Mouse (Mus musculus): ENCODE measurements at regions not wholly inside any gene's neighbourhood (a gene's known extent, or its start where the extent isn't known, plus 50 kb on each side); places are given as distances from the start of the nearest gene placed in this dataset.

GRCm38 (mm10) chr17:50428004-50428560 lies 81.1 kb upstream of the Plcl2 start:
- Histone ChIP-seq H3K4me2 (ENCODE audit: low read depth, low read length) (no peak overlapping the region), H3K27ac (no peak overlapping the region), H3K9ac (replicated peaks; ENCODE audit: low read length) (no peak overlapping the region), H3K4me1 (ENCODE audit: insufficient read depth, low read length) (0 out of 2 replicates have a peak, but pooled peaks cover 5% of the 10 kb centered on the region), H3K4me3 (ENCODE audit: low read length) (no peak overlapping the region), H3K36me3 (ENCODE audit: insufficient read depth, low read length) (no peaks in the 10 kb centered on the region), H3K27me3 (ENCODE audit: insufficient read depth, low read length) (no peaks in the 10 kb centered on the region), H3K9me3 (ENCODE audit: low read length) (no peaks in the 10 kb centered on the region)
- DNase-seq (ENCODE audit: low spot score) = no peak
- TF ChIP-seq CTCF (IDR thresholded peaks at IDR 0.05; ENCODE audit: low read depth) = no peak
- 46% methylated on average over 5 of the region's 5 CpGs for WGBS
- no peak for ATAC-seq

GRCm38 (mm10) chr17:50432559-50432958 lies 76.6 kb upstream of the Plcl2 start:
- no peak overlapping the region for H3K4me3 ChIP-seq (ENCODE audit: low read length)
- no peak overlapping the region for H3K9ac ChIP-seq (replicated peaks; ENCODE audit: low read length)
- DNase-seq (ENCODE audit: low spot score) = no peak
- no peak overlapping the region for H3K4me2 ChIP-seq (ENCODE audit: low read depth, low read length)
- no peaks in the 10 kb centered on the region for H3K36me3 ChIP-seq (ENCODE audit: insufficient read depth, low read length)
- no peak overlapping the region for H3K27ac ChIP-seq
- WGBS = 79% methylated on average over 6 of the region's 6 CpGs
- no peak for ATAC-seq
- no peaks in the 10 kb centered on the region for H3K9me3 ChIP-seq (ENCODE audit: low read length)
- H3K27me3 ChIP-seq (ENCODE audit: insufficient read depth, low read length) = no peaks in the 10 kb centered on the region
- no peak for TF ChIP-seq CTCF (IDR thresholded peaks at IDR 0.05; ENCODE audit: low read depth)
- 0 out of 2 replicates have a peak, but pooled peaks cover 2% of the 10 kb centered on the region for H3K4me1 ChIP-seq (ENCODE audit: insufficient read depth, low read length)

GRCm38 (mm10) chr17:50438960-50439359 lies 70.2 kb upstream of the Plcl2 start:
- no peaks in the 10 kb centered on the region for H3K4me1 ChIP-seq (ENCODE audit: insufficient read depth, low read length)
- H3K36me3 ChIP-seq (ENCODE audit: insufficient read depth, low read length) = no peaks in the 10 kb centered on the region
- WGBS = 89% methylated on average over 5 of the region's 5 CpGs
- H3K9me3 ChIP-seq (ENCODE audit: low read length) = no peaks in the 10 kb centered on the region
- TF ChIP-seq CTCF (IDR thresholded peaks at IDR 0.05; ENCODE audit: low read depth) = no peak
- H3K4me3 ChIP-seq (ENCODE audit: low read length) = no peak overlapping the region
- no peaks in the 10 kb centered on the region for H3K27me3 ChIP-seq (ENCODE audit: insufficient read depth, low read length)
- peak; percentile 24; the same call in 1 of the 2 replicates for ATAC-seq
- H3K4me2 ChIP-seq (ENCODE audit: low read depth, low read length) = no peak overlapping the region
- no peak overlapping the region for H3K9ac ChIP-seq (replicated peaks; ENCODE audit: low read length)
- no peak overlapping the region for H3K27ac ChIP-seq
- DNase-seq (ENCODE audit: low spot score) = no peak

- Histone ChIP-seq H3K36me3 (ENCODE audit: insufficient read depth, low read length) (no peaks in the 10 kb centered on the region), H3K27ac (no peak overlapping the region), H3K27me3 (ENCODE audit: insufficient read depth, low read length) (no peaks in the 10 kb centered on the region), H3K4me1 (ENCODE audit: insufficient read depth, low read length) (no peaks in the 10 kb centered on the region), H3K9me3 (ENCODE audit: low read length) (no peaks in the 10 kb centered on the region), H3K4me3 (ENCODE audit: low read length) (no peak overlapping the region), H3K9ac (replicated peaks; ENCODE audit: low read length) (no peak overlapping the region), H3K4me2 (ENCODE audit: low read depth, low read length) (no peak overlapping the region)
- DNase-seq (ENCODE audit: low spot score) = peak; percentile 27
- 47% methylated on average over 3 of the region's 3 CpGs for WGBS
- TF ChIP-seq CTCF (IDR thresholded peaks at IDR 0.05; ENCODE audit: low read depth) = no peak
- 0 out of 2 replicates have a peak, but pooled peaks have one; percentile 28 for ATAC-seq
These were observed 69.8 kb upstream of the Plcl2 start for GRCm38 (mm10) chr17:50439365-50439764.

- Histone ChIP-seq H3K9ac (replicated peaks; ENCODE audit: low read length) (no peak overlapping the region), H3K27me3 (ENCODE audit: insufficient read depth, low read length) (no peaks in the 10 kb centered on the region), H3K4me2 (ENCODE audit: low read depth, low read length) (no peak overlapping the region), H3K4me1 (ENCODE audit: insufficient read depth, low read length) (no peaks in the 10 kb centered on the region), H3K4me3 (ENCODE audit: low read length) (no peak overlapping the region), H3K9me3 (ENCODE audit: low read length) (no peaks in the 10 kb centered on the region), H3K27ac (no peak overlapping the region), H3K36me3 (ENCODE audit: insufficient read depth, low read length) (no peaks in the 10 kb centered on the region)
- WGBS = 92% methylated on average over 5 of the region's 5 CpGs
- no peak for ATAC-seq
- no peak for TF ChIP-seq CTCF (IDR thresholded peaks at IDR 0.05; ENCODE audit: low read depth)
- DNase-seq (ENCODE audit: low spot score) = no peak
These were observed 67.1 kb upstream of the Plcl2 start for GRCm38 (mm10) chr17:50442062-50442461.

GRCm38 (mm10) chr17:50442905-50443304 lies 66.3 kb upstream of the Plcl2 start:
- no peak overlapping the region for H3K9ac ChIP-seq (replicated peaks; ENCODE audit: low read length)
- peak; percentile 30 for DNase-seq (ENCODE audit: low spot score)
- no peaks in the 10 kb centered on the region for H3K36me3 ChIP-seq (ENCODE audit: insufficient read depth, low read length)
- H3K27ac ChIP-seq = no peak overlapping the region
- no peak for ATAC-seq
- H3K4me3 ChIP-seq (ENCODE audit: low read length) = no peak overlapping the region
- no peaks in the 10 kb centered on the region for H3K27me3 ChIP-seq (ENCODE audit: insufficient read depth, low read length)
- TF ChIP-seq CTCF (IDR thresholded peaks at IDR 0.05; ENCODE audit: low read depth) = no peak
- H3K4me2 ChIP-seq (ENCODE audit: low read depth, low read length) = no peak overlapping the region
- H3K9me3 ChIP-seq (ENCODE audit: low read length) = no peaks in the 10 kb centered on the region
- WGBS = 80% methylated on average over 6 of the region's 6 CpGs
- H3K4me1 ChIP-seq (ENCODE audit: insufficient read depth, low read length) = no peaks in the 10 kb centered on the region

- H3K4me2 ChIP-seq (ENCODE audit: low read depth, low read length) = no peak overlapping the region
- no peak overlapping the region for H3K27ac ChIP-seq
- no peak overlapping the region for H3K9ac ChIP-seq (replicated peaks; ENCODE audit: low read length)
- DNase-seq (ENCODE audit: low spot score) = peak; percentile 25
- no peaks in the 10 kb centered on the region for H3K36me3 ChIP-seq (ENCODE audit: insufficient read depth, low read length)
- no peak for ATAC-seq
- no peaks in the 10 kb centered on the region for H3K9me3 ChIP-seq (ENCODE audit: low read length)
- no peak for TF ChIP-seq CTCF (IDR thresholded peaks at IDR 0.05; ENCODE audit: low read depth)
- H3K4me3 ChIP-seq (ENCODE audit: low read length) = no peak overlapping the region
- WGBS = 67% methylated on average over 6 of the region's 6 CpGs
- no peaks in the 10 kb centered on the region for H3K4me1 ChIP-seq (ENCODE audit: insufficient read depth, low read length)
- no peaks in the 10 kb centered on the region for H3K27me3 ChIP-seq (ENCODE audit: insufficient read depth, low read length)
These were observed 65.7 kb upstream of the Plcl2 start for GRCm38 (mm10) chr17:50443376-50444022.

All from hindbrain, postnatal 0 days (tissue).